Mouse (Mus musculus) right cerebral cortex, postnatal 36 days (tissue): ENCODE data around the gene Abcb9.
"Not testable (repeated sequence)": the region's sequence is repeated elsewhere in the genome, so short reads cannot be mapped to it uniquely, and the experiment has no call there.

Experiments used
- DNase-seq, 2 experiments: peaks; one replicate each; pipeline ENCODE4 v3.0.0; 2022; ENCODE audit warnings: low spot score in 2 of 2, mixed read lengths in 1 of 2

Abcb9 gene

DNA sequence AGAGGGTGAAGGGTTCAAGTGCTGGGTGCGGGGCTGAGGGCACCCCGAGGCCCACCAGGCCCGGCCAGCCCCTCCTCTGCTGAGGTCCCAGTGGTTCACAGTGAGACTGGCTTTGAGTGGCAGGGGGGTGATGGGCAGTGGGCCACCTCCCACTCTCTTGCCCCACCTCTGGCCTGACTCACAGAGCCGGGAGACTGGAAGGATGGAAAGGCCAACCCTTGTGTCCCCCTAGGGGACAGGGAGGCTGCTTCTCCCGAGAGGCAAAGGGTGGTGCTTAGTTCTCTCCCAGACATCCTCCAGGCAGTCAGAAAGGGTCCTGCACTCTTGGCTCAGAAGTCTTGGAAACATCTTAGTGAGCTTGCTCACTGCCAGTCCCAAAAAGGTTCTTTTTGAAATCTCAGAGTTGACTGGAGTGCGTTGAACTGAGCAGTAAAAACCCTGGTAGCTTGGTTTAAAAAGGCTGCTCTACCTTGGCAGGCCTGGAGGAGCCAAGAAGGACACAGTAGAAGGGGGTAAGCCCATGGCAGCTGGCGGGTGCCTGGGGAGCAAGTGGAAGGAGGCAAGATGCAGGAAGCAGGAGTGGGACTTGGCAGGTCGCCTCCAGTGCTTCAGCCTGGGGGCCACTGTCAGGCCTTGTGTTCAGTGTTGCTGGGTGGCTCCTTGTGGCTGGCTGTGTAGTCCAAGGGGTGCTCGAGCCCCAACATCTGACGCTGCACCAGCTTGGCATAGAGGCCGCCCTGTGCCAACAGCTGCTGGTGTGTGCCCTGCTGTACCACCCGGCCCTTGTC lies 33.4 kb downstream of the Abcb9 start:
- DNase-seq, result no peak

DNA sequence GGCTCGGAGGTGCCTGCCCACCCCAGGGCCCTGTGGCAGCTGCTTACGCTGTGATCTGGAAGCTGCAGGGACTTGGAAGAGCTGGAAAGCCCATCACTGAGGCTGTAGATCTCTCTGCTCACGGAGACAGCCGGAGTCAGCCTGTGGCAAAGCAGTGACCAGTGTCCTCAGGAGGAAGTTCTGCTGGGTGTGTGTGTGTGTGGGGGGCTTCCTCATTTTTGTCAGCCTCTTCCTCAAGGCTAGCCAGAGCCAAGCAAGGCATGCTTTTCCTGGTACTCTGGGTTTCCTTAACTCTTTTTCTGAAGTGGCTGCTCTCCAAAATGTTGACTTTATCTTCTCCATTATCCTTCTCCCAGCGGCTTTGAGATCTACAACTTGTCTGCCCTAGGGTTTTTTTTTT lies 35.9 kb downstream of the Abcb9 start:
- DNase-seq, result no peak

DNA sequence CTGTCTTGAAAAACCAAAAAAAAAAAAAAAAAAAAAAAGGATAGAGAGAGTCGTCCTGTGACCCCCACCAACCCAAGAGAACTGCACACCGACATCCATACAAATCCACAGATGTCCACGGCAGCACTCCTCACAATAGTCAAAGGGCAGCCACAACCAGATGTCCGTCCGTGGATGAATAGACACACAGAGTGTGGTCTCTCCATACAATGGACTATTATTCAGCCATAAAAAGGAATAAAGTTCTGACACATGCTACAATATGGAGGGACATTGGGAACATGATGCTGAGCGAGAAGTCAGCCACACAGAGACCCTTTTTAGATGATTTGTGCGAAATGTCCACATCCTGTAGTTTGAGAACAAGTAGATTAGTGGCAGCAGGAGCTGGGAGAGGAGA lies 36.8 kb downstream of the Abcb9 start:
- no peak for DNase-seq

DNA sequence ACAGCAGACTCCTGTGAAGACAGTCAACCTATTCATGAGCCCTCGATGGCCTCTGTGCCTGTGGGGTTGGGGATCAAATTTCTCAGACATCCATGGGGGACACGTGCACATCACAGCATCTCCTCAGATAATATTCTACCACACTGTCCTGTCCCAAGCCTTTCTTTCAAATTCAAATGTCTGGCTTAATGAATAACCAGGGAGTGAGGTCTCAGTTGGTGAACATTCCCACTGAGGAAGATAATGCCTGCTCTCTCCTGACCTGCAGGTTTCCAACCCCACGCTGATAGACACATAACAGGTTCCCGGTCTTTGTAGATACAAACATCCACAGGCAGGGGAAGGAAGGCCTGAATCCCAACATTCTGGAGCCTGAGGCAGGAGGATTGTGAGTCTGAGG lies 38.6 kb downstream of the Abcb9 start:
- DNase-seq, result no peak

DNA sequence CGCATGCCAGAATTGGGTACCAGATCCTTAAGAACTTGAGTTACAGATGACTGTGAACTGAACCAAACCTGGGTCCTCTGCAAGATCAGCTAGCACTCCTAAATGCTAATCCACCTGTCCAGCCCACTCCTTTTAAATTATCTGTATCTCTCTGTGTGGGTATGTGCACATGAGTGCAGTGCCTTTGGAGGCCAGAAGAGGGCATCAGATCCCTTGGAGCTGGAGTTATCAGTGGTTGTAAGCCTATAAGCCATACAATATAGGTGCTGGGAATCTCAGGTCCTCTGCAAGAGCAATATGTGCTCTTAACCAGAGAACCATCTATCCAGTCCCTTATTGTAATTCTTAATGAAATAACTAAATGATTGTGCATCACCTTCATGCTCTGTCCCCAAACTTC lies 39.4 kb downstream of the Abcb9 start:
- no peak for DNase-seq

DNA sequence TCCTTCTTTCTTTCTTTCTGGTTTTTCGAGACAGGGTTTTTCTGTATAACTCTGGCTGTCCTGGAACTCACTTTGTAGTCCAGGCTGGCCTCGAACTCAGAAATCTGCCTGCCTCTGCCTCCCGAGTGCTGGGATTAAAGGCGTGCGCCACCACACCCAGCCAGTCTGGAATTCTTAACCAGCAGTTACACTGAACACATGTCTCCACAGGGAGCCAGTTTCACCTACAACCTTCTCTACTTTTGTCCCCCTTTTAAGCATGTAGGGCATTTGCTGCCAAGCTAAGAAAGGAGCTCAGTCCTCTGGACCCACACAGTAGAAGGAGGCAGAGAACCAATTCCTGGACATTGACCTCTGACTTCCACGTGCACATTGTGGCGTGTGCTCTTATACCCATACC lies 43.0 kb downstream of the Abcb9 start:
- DNase-seq, result not testable (repeated sequence)

DNA sequence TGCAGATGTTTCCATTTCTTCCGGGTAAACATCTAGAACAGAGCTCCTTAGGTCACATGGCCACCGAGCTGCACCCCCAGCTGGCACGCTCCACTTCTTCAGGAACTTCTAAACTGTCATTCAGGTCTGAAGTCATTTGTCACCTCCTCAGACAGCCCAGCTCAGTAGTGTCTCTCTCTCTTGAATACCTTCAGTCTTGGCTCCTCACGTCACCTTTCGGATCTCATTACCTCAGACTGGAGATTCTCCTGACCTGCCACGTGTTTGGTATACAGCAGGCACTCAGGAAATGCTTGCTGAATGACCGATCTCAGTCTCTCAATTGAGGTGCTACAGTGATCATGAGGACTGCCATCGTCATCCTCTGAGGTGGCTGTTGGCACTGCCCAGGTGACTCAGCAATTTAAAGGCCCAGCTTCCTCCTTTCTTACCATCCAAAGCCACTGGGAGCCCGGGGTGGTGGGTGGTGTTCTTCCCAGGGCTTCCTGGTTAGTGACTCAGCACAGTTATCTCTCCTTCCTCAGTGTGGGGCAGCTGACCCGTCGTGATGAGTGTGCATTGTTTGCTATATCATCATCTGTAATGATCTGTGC lies 43.6 kb downstream of the Abcb9 start:
- DNase-seq, result no peak

DNA sequence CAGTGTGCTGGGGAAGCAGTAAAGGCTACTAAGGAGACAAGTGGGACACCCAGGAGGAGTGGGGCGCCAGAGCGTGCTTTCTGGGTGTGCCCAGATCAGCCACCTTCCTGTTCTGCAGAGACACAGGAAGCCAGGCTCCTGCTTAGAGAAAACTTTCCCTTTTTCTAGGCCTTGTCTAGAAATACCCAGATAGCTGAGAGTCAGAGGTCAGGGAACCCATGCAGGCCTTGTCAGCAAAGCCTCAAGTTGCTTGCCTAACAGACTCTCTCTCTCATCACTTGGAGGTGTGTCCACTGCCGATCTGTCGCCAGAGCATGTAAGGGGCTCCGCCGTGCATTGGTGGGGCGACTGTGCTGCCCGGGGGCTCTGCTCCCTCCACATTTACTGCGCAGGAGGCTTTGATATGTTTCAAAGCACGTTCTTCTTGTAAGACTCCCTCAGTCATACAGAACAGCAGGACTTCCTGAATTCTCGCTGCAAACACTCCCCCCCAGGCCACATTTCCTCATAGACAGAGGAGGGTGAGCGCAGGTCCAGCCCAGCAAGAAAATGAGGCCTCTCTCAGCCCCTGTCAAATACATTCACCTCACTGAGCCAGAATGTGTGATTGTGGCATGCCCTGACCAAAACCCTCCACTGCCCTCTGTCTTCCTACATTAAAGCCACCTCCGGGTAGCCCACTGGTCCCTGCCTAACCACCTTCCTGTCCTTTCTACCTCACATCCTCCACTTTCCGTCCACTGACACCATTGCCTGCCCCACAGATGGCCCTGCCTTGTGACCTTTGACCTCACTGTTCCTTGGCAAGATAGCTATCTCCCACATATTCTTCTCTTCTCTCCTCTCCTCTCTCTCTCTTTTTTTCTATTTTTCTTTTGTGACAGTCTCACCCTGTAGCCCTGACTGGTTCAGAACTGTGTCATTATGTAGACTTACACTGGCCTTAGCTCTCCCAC lies 45.2 kb downstream of the Abcb9 start:
- DNase-seq, result no peak

DNA sequence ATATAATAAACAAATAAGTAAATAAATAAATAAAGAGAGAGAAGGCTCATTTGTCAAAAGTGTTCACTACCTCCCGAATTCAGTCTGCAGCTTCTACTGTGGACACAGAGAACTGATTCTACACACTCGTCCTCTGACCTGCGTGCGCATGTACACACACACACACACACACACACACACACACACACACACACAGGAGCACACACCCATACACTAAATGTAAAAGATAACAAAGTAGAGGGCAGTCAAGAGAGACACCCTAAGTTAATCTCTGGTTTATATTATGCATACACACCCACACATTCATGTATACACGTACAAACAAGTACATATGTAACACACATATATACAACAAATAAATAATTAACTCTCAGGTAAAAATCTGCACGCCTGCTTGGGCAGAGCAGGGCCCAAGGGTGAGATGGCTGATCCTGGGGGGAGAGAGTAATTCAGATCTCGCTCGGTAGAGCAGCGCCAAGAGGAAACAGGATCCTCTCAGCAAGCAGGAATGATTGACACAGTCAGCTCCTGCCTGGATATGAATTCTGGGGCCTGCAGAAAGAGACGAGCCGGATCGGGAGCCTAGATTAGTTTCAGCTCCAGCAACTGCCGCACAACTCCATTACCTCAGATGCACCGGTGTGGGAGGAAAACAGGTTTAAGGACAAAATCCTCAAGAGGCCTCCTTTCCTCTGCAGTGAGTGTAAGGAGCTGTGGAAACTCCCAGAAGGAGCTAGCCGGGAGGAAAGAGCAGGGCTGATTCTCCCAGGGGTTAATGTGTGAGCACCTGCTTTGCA lies 46.2 kb downstream of the Abcb9 start:
- DNase-seq, result no peak

DNA sequence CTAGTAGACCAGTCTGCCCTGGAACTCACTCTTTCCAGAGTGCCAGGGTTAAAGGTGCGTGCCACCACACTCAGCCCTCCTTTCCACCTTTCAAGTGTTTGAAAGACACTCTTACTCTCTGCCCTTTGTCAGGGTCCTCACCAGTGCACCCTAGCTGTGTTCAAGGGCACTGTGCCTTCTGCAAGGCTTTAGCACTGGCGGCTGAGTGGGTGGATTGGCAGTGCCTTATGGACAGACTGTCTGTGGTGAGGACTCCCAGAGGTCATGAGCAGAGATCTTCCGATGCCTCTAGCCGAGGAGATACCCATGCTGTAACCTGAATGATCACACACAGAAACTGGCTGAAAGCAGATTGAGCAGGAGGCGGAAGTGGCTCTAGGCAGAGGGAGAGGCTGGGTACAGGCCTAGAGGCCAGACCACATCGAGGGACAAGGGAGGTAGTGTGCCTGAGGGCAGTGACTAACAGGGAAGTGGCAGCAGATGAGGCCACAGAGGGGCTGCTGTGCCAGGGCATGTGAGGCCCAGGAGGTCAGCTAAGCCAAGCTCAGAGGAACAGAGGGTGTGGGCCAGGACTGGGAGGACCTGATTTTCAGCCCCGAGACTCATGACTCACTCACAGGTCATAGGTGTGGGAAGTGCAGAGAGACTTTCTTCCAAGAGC lies 48.7 kb downstream of the Abcb9 start:
- no peak for DNase-seq

DNA sequence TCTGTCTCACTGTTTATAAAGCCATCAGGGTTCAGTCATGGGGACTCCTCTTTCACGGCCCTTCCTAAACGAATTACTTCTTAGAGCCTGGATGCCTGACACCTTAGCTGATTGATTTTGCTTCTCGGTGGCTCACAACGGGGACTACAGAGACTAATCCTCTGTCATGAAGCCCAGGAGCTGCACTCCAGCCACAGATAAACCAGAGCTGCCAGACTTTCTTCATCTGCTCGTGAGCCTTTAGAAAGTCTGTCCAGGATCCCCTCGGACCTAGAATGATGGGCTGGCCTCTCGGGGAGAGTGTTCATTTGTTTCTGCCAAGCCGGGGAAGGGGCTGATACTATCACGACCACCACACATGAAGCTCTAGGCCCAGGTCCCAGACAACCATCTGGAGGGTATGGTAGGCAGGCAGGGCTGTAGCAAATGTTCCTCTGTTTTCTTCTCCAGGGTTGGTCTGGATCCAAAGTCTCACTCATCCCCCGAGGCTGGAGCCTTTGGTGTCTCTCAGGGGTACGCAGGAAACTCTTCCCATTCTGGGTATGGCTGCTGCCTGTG lies 50.1 kb downstream of the Abcb9 start:
- DNase-seq, result no peak

DNA sequence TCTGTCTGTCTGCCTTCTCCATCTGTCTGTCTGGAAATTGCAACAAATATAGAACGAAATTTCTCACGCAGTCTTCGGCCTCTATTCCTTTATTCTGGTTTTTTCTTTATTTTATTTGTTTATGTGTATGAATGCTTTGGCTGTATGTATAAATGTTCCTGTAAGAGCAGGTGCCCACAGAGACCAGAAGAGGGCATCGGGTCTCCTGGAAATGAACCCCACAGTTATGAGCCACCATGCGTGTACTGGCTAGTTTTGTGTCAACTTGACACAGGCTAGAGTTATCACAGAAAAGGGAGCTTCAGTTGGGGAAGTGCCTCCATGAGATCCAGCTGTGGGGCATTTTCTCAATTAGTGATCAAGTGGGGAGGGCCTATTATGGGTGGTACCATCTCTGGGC lies 51.6 kb downstream of the Abcb9 start:
- no peak for DNase-seq

DNA sequence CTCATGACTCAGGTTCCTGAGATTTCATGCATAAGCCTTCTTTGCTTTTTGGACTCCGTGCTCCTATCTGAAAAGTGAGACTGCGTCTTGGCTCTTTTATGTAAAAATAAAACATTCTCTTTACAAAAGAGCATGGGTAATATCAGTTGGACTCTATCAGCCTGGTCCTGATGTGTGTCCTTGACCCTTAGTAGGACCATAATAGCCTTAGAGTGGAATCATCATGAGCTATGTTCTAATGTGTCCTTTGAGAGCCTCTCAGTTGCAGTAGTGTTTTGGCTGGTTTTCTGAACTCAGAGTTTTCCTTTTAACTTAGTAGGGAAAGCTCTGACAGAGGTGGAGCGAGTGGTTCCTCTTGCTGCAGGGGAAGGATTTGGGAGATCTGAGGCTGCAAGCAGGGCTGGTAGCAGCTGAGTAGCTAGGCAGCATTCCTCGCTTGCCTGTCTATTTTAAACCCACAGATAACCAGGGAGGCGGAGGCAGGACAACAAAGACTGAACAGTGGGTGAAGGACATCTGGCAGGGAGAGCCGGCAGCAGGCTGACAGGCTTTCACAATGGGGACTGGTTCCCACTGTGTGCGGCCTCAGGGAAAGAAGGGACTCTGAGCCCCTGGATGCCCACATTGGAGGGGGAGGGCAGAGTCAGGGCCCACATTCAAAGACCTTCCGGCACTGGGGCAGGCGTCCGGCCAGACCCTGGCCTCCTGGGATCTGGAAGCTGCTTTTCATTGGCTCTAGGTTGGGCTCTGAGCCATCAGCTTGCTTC lies 52.2 kb downstream of the Abcb9 start:
- peak; percentile 81 to 87 for DNase-seq

DNA sequence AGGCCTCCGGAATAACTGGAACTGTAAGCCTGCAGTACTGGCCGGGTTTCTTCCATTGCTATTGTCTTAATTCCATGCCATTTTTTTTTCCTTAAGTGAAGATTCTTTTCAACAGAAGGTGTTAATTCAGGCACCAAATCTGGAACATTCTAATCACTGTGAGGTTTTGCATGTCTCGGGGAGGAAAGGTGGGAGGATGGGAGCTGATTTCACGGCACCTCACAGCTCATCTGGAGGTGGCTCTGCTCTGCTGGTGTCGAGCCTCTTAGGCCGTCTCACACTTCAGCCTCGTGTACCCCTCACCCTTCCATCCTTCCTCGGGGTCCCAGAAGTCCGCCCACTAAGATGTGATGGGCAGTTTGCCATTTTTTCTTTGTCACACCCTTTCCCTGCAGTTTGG lies 54.5 kb downstream of the Abcb9 start:
- DNase-seq, result no peak

DNA sequence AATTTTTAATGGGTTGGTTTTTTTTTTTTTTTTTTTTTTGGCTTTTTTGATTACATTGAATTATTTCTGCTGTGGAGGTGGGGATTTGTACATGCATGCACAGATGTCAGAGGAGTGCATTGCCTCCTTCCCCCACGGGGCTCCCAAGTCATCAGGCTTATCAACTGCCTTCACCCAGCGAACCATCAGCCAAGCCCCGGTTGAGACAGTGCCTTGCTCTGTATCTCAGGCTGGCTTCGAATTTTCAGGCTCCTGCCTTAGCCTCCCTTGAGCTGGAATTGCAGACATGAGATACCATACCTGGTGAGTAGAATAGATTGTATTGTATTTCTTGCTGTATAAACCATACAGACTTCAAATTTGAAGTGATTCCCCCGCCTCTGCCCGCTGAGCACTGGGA lies 56.0 kb downstream of the Abcb9 start:
- no peak for DNase-seq

DNA sequence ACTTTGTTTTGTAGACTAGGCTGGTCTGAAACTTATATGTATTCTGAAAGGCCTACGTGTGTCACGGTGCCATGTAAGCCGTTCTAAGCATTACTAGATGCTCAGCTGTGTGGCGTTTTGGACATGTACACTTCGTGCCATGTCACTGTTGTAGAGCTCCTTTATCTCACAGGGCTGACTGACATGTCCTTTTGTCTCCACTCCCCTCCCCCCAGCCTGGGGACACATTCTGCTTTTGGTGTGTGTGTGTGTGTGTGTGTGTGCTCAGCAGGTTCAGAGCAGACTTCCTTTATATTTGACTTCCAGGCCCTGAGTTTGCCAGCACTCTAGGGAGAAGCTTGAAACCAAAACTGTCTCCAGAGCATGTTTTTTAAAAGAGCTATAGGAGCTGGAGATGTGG lies 58.8 kb downstream of the Abcb9 start:
- no peak for DNase-seq

DNA sequence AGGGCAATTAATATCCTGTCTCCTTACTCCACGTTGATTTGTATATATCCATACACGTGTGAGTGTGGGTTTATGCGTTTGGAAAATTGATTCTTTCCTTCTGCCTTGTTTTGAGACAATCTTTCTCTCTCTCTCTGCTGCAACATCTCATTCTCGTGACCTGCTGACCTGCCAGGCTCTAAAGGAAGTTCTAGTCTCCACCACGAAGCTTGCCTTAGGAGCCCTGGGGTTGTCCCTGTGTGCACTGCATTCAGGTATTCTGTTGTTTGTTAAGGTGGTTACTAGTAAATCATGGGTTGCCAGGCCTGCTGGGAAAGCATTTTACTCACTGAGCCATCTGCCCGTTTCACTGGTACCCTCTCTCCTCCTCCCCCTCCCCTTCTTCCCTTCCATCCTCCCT lies 59.3 kb downstream of the Abcb9 start:
- DNase-seq, result no peak

DNA sequence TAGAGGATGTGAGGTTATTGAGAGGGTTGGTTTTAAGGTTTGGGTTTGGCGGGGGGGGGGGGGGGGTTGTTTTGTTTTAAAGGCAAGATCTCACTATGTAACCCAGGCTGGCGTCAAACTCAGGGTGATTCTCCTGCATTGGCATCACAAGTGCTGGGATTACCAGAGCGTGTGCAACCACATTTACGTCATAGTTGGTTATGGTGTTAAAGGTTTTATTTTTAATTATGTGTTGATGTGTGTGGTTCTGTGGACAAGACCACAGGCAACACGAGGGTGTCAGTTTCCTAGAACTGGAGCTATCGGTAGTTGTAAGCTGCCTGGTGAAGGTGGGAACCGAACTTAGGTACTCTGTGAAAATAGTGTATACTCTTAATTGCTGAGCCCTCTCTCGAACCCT lies 59.8 kb downstream of the Abcb9 start:
- DNase-seq, result no peak

DNA sequence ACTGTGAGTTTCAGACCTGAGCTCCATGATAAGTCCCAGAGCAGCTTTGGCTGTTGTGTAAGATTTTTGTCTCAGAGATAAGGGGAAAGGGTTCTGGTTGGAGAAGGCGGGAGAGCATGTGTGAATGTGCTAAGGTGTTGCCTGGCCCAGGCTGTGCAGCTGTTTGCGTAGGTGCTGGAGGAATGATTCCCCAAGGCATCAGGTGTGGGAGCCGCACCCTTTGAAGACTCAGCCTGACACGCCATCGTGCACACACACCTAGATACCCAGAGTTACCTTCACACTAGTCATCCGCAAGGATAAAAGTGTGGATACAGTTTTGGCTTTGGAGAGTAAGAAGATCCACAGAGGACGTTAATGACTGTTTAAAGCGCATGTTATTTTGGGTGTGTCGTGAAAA lies 60.2 kb downstream of the Abcb9 start:
- DNase-seq, result no peak

DNA sequence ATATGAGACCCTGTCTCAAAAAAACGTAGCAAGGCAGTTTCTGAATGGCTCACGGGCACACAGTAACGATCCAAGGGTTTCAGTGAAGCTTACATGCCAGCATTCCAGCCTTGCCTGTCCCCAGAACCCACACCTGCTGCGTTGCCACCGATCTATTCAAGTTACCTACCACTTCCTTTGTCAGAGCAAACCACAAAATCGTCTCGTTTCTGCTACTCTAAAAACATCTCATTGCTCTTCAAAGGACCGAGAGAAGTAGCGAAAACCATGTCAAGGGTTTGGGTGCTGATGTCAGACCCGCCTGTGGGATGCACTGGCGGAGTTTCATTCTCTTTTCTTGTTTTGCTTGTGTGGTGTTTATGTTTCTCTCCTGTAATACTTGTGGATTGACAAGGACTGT lies 61.1 kb downstream of the Abcb9 start:
- DNase-seq, result no peak
